ENCODE assay signal across 21 mouse cellular contexts in genomic region chr15:95895699-95896098, GRCm38 (mm10).
DNase-seq lines count a peak whose midpoint lies in the region; ATAC-seq lines count a peak whose summit lies in the region.
"Had no signal": no experiment of that assay in that cellular context is flagged by ENCODE, and none has a peak within 500 bp of the region (broad histone marks: within the 10 kb centered on the region; RNA-seq: fewer than 3 reads in every experiment).

No protein-coding gene starts in this region.

- ATAC-seq in lung, embryonic 16.5 days (ENCODE audit: low read depth) = peak; percentile 51
- ATAC-seq in liver, embryonic 15.5 days (ENCODE audit: insufficient read depth) = no peak
- ATAC-seq: forebrain, embryonic 13.5 days; forebrain, postnatal 0 days; hindbrain, postnatal 0 days had no signal

- no peak overlapping the region for H3K4me2 ChIP-seq in lung, embryonic 16.5 days (ENCODE audit: low read depth, low read length)
- no peak overlapping the region for H3K4me2 ChIP-seq in liver, embryonic 15.5 days
- H3K4me2 ChIP-seq: forebrain, embryonic 13.5 days; hindbrain, embryonic 13.5 days had no signal

- intact Hi-C loops in heart, postnatal 14 days (cut with DNase I) = no loop called here

- H3K4me3 ChIP-seq in lung, embryonic 16.5 days (ENCODE audit: low read length) = no peak overlapping the region
- H3K4me3 ChIP-seq in liver, embryonic 15.5 days (replicated peaks) = no peak overlapping the region
- H3K4me3 ChIP-seq: embryonic facial prominence, embryonic 10.5 days; forebrain, embryonic 13.5 days; gastrocnemius, adult 2 months; heart, embryonic 10.5 days; hindbrain, embryonic 13.5 days had no signal

- 0 out of 2 replicates have a peak, but pooled peaks cover 2% of the 10 kb centered on the region for H3K4me1 ChIP-seq in lung, embryonic 16.5 days (replicated peaks; ENCODE audit: control insufficient read depth, insufficient read depth, low read length)
- H3K4me1 ChIP-seq in liver, embryonic 15.5 days (replicated peaks) = peaks cover 12% of the 10 kb centered on the region
- H3K4me1 ChIP-seq: heart, embryonic 10.5 days; hindbrain, embryonic 13.5 days had no signal

- no peaks in the 10 kb centered on the region for H3K27me3 ChIP-seq in lung, embryonic 16.5 days (ENCODE audit: control insufficient read depth, insufficient read depth, low read depth, low read length)
- no peaks in the 10 kb centered on the region for H3K27me3 ChIP-seq in liver, embryonic 15.5 days
- H3K27me3 ChIP-seq: forebrain, embryonic 13.5 days; hindbrain, embryonic 13.5 days had no signal

- 80% methylated on average over 7 of the region's 7 CpGs for WGBS in lung, embryonic 16.5 days
- WGBS in liver, embryonic 15.5 days (ENCODE audit: insufficient replicate concordance) = 83% methylated on average over 7 of the region's 7 CpGs

- peak; percentile 58 for DNase-seq in heart, adult 11 months
- DNase-seq in heart, postnatal 14 days = no peak
- DNase-seq in lung, adult 18-20 months = no peak
- no peak for DNase-seq in layer of hippocampus, adult 18-20 months (ENCODE audit: low spot score in 2 of 2)
- no peak for DNase-seq in embryo, embryonic 10.5 days (ENCODE audit: low spot score)
- DNase-seq: adrenal gland, postnatal 14 days; cerebellum, adult 18-20 months; cerebellum, adult 9-11 months; cerebellum, postnatal 36 days; forebrain, postnatal 0 days; gastrocnemius, adult 2 months; gastrocnemius, postnatal 25 days; heart, adult 18-20 months; heart, postnatal 10 days had no signal

- H3K27ac ChIP-seq in lung, embryonic 16.5 days (ENCODE audit: low read length) = no peak overlapping the region
- 0 out of 2 replicates have a peak overlapping the region, but pooled peaks have one; percentile 4 for H3K27ac ChIP-seq in liver, embryonic 15.5 days (replicated peaks)
- H3K27ac ChIP-seq: embryonic facial prominence, embryonic 10.5 days; forebrain, embryonic 13.5 days; gastrocnemius, adult 2 months; hindbrain, embryonic 13.5 days; hindbrain, postnatal 0 days had no signal

- H3K36me3 ChIP-seq in lung, embryonic 16.5 days (ENCODE audit: control insufficient read depth, insufficient read depth, low read length) = no peaks in the 10 kb centered on the region
- no peaks in the 10 kb centered on the region; the same call in 1 of the 2 replicates for H3K36me3 ChIP-seq in liver, embryonic 15.5 days (replicated peaks)

- H3K9me3 ChIP-seq in lung, embryonic 16.5 days (ENCODE audit: control insufficient read depth, low read length) = no peaks in the 10 kb centered on the region
- no peaks in the 10 kb centered on the region for H3K9me3 ChIP-seq in liver, embryonic 15.5 days (replicated peaks)
- H3K9me3 ChIP-seq: embryonic facial prominence, embryonic 10.5 days; forebrain, embryonic 13.5 days; heart, embryonic 10.5 days; hindbrain, embryonic 13.5 days had no signal

- H3K9ac ChIP-seq in lung, embryonic 16.5 days (ENCODE audit: low read length) = no peak overlapping the region
- H3K9ac ChIP-seq in liver, embryonic 15.5 days = no peak overlapping the region
- H3K9ac ChIP-seq: forebrain, embryonic 13.5 days; forebrain, postnatal 0 days; hindbrain, embryonic 13.5 days had no signal
